Mouse (Mus musculus) neutrophil, adult 5-6 weeks (primary cell): ENCODE results near the gene Ntsr1. TPM values are rescaled to one million over a fixed set of nuclear protein-coding genes. Genes with fewer than 3 reads are reported as not detected.

ENCODE experiments used
- ATAC-seq: fragments of 151-379, 151-347 bp; 2 replicates; pipeline ENCODE4 v1.8.0; 2017; ENCODE audit warnings: mild to moderate bottlenecking, moderate TSS enrichment; ENCODE audit not compliant: insufficient number of reproducible peaks, poor library complexity, low FRiP score, severe bottlenecking; ENCODE audit errors: extremely low read depth
- total RNA-seq: library from RNA; stranded (forward); fragments of 200-1000 nt; gene quantifications from 2 replicates; pipeline ENCODE4 v1.2.3, GENCODE M21; 2017

Gene Ntsr1
- total RNA-seq, 1 experiment from 2014 or later, result not detected

DNA sequence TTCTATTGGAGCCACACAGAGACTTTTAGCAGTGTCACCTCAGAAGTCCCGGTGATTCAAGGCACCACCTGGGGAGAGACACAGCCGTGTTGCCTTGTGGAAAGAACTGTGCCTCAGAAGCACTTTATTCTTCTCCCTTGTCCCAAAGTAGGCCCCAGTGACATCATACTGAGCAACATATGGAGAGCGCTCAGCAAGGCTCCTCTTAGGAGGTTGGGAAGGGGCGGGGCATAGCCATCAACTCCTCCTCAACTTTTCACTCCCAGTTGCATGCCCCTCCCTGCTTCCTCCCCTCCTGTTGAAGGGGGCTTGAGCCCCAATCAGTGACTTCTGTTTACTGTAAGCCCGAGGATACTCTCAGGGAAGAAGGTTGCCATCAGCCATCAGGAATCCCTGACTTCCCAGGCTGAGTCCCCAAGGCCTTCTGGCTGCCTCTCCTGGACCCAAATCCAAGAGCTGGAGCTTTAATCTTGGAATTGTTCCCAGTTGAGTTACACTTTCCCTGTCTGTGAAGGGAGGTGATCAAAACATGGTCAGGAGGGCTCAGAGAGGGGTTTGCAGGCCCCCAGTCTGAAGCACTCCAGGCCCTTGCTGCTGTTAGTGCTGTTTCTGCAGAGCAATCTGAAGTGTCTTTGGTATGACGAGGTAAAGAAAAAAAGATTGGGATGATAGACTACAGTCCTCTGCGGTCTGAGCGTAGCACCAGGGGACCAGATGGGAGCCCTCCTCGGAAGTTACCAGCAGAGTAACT is 1.6 kb downstream of the Ntsr1 start:
- ATAC-seq, result no peak

DNA sequence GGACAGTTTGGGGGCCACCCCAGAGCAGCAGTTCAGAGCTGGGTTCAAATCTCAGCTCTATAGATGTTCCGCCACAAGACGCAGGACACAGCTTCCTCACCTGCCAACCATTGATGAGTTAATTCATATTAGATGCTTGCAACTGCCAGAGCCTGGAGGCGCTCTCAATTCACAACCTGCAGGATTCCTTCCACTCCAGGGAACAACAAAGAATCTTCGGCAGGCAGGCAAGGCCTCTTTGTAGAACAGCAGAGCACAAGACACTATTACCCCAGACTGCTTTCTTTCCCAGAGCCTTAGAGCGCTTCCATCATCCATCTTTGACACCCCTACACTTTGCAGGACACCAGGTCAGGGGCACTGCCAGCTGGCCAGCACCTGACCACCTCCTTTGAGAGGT is 6.5 kb downstream of the Ntsr1 start:
- no peak for ATAC-seq

- no peak for ATAC-seq
Observed at GRCm38 (mm10) chr2:180508455-180509115, 8.8 kb downstream of the Ntsr1 start.

DNA sequence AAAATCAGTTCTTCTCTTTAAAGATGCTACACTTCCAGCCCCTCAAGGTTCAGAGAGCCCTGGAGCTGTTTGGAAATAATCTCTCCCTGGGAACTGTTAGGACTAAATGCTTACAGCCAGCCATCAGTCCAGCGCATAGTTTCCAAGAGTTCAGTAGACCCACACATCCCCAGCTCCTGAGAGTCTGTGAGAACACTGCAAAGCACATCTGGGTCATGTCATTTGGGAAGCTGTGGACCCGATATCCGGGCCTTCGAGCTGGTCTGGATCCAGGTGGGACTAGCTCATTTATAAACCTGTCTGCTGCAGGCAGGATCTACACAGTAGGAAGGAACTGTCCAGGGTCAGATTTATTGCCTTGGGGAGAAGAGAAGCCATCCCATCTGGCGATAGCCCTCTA is 11.1 kb downstream of the Ntsr1 start:
- no peak for ATAC-seq

GRCm38 (mm10) chr2:180511875-180512661 is 12.3 kb downstream of the Ntsr1 start:
- no peak for ATAC-seq

DNA sequence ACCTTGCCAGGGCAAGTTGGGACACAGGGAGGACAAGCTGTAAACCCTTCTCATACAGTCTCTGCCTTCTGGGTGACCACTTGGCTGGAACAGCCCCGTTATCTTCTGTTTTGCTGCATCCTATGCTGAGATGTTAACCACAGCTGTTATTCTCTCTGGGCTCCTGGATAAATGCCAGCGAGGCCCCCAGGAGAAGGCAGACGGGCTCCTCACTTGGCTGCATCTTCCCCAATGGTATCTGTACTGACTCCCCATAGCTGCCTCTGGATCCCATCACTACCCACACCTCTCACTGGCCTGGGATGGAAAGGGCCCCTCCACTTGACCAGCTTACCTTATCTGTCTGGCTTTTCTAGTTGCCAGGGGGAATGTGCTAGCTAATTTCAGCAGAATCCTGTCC is 13.2 kb downstream of the Ntsr1 start:
- ATAC-seq, result no peak

- ATAC-seq, result no peak
Observed at GRCm38 (mm10) chr2:180513835-180514234, 14.1 kb downstream of the Ntsr1 start.

DNA sequence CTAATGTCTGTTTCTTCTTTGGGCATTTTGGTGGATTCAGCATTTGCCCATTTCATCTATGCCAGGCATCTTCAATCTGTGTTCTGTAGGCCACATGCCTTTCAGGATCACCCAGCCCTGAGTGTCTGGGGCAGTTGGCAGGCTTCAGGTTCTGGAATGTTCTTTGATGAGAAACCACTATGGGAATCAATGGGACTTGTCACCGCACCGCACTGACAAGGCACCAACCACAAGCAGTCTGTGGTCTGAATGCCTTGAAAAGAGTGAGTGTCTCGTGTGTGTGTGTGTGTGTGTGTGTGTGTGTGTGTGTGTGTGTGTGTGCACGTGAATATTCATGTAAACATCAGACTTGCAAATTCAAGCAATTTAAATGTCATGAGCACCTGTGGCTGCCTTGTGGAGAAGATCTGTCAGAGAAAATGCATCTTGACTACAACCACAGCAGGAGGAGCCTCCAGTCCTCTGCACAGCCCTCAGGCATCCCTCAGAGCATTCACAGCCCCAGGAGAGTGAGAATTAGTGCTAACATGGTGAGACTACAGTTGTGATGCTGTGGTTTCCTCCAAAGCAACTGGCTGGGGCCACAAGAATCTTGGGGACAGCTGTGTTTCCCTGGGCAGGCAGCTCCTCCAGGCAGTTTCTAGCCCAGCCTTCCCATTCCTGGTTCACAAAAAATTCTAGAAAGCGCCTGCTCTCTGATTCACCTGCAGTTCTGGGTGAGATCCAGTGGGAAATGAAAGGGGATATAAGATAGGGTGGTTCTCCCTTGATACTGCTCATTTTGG is 21.9 kb downstream of the Ntsr1 start:
- no peak for ATAC-seq

- no peak for ATAC-seq
Observed at GRCm38 (mm10) chr2:180522825-180523224, 23.0 kb downstream of the Ntsr1 start.

GRCm38 (mm10) chr2:180527447-180527846 is 27.7 kb downstream of the Ntsr1 start:
- ATAC-seq, result no peak

GRCm38 (mm10) chr2:180527883-180528282 is 28.1 kb downstream of the Ntsr1 start:
- ATAC-seq, result no peak

DNA sequence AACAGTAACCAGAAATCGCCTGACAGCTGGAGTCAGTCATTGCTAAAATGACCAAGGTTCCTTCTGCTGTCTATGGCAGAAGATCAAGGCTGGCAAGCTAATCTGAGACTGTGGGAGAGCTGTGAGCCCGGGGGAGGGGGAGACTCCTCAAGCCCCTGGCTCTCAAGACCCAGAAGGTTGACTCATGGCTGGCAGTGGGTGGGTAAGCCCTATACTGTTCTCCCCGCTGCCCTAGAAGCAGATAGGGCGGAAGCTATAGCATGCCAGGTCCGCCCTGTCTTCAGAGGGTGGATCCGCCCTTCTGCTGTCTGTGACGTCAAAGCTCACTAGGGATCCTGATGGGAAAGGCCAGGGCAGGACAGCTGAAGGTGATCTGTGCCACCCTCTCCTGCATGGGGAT is 30.4 kb downstream of the Ntsr1 start:
- ATAC-seq, result no peak

GRCm38 (mm10) chr2:180530584-180530983 is 30.8 kb downstream of the Ntsr1 start:
- ATAC-seq, result no peak

- no peak for ATAC-seq
Observed at GRCm38 (mm10) chr2:180531671-180532385, 32.1 kb downstream of the Ntsr1 start.

DNA sequence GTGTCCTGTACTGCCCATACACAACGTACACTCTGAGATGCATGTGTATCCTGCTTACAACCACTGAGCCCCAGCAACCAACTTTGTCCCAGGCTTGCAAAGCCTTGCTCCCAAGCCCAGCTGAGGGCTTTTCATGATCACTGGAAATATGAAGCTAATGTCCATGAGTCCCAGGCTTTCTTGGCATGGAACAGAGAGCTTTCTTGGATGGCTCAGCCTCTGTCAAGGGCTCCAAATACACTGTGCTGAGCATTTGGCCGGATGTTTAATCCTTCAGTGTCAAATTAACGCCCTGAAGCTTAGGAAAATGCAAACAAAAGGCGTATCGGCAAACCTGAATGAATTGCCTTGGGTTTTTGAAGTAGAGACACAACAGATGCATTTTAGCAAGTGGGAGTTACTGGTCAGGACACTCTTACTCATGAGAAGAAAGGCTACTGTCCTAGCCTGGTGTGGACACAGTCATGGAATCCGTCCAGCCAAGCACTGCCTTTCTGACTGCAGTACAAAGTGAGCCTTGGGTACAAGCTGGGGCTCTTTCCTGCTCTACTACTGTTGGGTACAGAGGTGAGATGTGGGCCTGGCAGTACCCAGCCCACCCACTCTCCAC is 32.7 kb downstream of the Ntsr1 start:
- no peak for ATAC-seq

- ATAC-seq, result no peak
Observed at GRCm38 (mm10) chr2:180533237-180533636, 33.5 kb downstream of the Ntsr1 start.

DNA sequence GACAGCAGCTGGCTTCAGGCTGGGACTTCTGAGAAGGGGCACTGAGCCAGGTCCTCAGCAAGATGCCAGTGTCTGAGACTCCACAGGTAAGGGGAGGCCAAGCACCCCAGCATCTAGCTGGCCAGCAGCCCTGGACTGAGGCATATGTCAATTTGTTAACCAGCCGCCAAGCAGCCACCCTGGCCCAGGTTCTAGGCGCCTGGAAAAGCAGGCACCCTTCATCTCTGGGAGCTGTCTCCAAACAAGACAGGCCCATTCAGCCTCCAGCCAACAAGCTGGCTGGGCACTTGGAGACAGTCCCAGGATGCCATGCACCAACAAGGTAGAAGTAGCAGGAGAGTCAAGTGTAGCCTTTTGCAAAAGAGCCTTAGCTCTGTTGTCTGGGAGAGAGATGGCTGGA is 43.9 kb downstream of the Ntsr1 start:
- no peak for ATAC-seq

DNA sequence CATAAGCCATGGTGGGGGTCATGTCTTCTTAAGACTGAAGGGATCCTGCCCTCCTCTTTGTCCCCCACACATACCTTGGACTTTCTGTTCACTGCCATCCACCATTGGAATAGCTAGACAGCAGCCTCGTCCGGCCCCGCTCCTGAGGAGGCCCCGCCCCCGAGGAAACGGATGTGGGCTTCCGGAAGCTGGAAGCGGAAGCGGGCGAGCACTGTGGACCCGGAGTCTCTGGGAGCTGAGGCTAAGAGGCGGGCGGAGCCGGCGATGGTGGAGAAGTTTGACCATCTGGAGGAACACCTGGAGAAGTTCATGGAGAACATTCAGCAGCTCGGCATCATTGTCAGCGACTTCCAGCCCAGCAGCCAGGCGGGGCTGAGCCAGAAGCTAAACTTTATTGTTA is 45.3 kb downstream of the Ntsr1 start:
- no peak for ATAC-seq
